Mouse (Mus musculus) heart, postnatal 36 days (tissue): ENCODE results near the gene Wfikkn2. TPM values are rescaled to one million over a fixed set of nuclear protein-coding genes. Genes with fewer than 3 reads are reported as not detected.

Source experiments
- DNase-seq, 2 experiments: peaks; one replicate each; pipeline ENCODE4 v3.0.0; 2021 to 2022
- intact Hi-C: fragments of 180-260 bp; cut with DNase I; formaldehyde crosslinking; loops from one replicate; pipeline ENCODE4 v1.15.1; 2025
- total RNA-seq, 2 experiments: library from RNA; stranded (reverse); gene quantifications; 2 replicates each; pipeline ENCODE4 v1.2.3; 2021

Gene Wfikkn2
- total RNA-seq, 2 experiments from 2014 or later = 4.0 to 4.2 TPM

DNA sequence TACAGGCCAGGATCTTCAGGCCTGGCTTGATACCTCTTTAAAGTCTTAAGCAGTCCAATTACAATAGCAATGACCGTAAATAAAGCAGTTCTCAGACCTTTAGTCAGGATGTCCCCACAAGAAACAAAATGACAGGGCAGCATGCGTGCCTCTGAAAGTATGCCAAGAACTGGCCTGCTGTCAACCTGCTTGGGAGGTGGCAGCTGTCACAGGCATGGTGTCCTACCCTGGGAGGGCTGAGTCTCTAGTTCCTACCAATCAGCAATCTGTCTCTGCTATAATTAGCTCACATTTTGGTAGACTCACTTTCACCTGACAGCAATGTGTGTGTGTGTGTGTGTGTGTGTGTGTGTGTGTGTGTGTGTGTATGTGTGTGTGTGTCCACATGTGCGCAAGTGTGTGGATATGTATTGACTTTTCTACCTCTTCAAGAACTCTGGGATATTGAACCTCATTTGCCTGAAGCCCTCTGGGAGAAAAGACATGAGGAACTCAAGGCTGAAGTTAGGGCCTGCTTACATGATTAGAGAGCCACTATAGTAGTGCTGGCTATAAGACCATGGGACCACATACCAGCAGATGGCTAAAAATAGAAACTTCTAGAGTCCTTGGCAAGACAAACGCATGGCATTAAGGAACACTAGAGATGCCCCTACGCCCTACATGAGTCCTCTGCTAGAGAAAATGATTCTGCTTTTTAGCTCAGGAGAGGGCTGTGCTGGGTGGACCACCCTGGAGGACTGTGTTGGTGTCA, 16.4 kb downstream of the Wfikkn2 start:
- DNase-seq = peak; percentile 51 to 52
- intact Hi-C loops = loop anchor here (1.0 kb wide), 1 partner anchor 95 kb away; no protein-coding TSS in a partner anchor

DNA sequence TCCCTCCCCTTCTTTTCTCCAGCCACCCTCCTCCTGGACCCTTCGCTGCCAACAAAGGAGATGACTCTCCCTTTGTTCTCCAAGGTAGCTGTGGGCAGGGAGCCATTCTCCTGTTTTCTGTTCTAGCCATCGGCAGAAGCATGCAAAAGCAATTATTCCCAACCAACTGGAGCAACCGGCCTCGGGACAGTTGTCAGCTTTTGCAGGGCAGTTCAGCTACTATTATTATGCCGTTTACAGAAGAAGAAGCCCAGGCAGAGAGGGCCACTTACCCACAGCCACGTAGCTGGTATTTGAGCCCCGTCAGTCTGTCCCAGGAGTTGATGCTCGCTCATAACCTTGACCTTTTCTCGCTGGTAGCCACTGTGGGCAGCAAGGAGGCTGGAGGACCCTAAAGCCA, 17.4 kb downstream of the Wfikkn2 start:
- DNase-seq = no peak
- intact Hi-C loops = no loop called here

DNA sequence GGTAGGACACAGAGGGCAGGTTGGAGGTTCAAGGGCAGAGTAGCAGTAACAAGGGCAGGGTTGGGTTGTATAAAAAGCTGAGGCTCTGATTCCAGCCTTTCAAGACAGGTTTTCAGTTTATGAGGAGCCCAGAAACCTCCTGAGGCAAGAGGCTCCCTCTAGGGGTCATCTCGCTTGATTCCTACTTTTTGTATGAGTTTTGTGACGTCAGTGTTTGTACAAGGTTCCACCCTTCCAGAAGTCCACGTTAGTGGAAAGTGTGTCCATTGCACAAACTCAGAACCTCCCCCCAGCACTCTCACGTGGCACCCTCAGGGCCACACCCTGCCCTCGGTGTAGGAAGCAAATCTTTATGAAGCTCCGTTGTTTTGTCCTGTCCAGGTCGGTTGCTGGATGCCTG, 19.8 kb downstream of the Wfikkn2 start:
- peak; percentile 40 to 46 for DNase-seq
- intact Hi-C loops = loop anchor here (1.0 kb wide), 1 partner anchor 96 kb away; no protein-coding TSS in a partner anchor

DNA sequence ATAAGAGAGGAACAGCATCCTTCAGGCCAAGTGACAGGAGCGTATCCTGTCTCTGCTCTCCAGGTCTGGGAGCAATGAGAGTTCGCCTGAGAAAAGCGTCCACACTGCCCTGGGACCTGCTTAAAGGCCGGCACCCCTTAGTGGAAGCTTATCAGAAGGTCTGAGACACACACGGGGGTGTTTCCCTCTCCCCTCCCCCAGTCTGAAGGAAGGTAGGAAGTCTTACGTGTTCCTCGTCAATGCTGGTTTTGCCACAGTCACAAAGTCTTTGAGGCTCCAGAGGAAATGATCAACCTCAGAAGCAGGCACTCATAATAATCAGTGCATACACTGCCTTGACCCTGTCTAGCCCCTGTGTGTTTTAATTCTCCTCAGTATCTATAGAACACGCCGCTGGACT, 22.3 kb downstream of the Wfikkn2 start:
- intact Hi-C loops = no loop called here

GRCm38 (mm10) chr11:94221257-94221656, 24.5 kb downstream of the Wfikkn2 start:
- intact Hi-C loops = no loop called here
- no peak for DNase-seq

More for the DNA sequence above, 22.3 kb downstream of the Wfikkn2 start:
- no peak for DNase-seq

DNA sequence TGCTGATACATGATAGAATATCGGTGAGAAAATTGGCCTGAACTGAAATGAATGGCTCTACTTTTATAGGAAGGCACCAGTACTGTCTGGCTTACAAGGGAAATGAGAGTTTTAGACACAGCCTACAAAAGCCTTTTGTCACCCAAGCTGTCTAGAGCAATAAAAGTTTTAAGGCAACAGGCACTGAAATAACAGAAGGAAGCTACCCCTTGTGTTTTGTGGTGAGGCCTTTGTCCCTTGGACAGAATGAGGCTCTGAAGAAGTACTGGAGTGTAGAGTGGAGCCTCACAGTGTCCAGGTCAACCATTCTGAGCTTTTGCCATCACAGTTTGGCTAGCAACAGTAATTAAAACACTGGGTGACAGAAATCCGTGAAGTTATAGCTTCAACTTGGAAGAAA, 29.6 kb downstream of the Wfikkn2 start:
- intact Hi-C loops = loop anchor here (10.0 kb wide), 2 partner anchors 221 to 251 kb away; partner anchors contain the start of genes Gm20390, Nme1 and Spag9

DNA sequence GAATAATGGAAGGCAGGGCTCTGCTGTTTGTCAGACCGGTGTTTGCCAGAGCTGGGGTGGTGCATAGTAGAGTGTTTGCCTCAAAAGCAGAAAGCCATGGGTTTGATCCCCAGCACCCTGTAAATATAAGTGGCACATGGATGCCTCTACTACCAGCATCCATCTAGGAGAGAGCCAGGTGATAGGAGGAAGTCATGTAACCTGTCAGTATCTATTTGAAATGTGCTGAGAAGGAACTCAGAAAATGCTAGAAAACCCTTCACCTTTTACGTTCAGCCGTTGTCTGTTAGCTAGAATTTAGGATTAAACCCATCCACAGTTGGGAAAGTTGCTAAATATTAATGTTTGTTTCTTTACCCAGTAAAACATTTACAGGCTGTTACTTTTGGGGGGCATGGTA, 30.2 kb downstream of the Wfikkn2 start:
- intact Hi-C loops = loop anchor here (10.0 kb wide), 2 partner anchors 221 to 251 kb away; partner anchors contain the start of genes Gm20390, Nme1 and Spag9
- no peak for DNase-seq

More for the DNA sequence above, 29.6 kb downstream of the Wfikkn2 start:
- no peak for DNase-seq

DNA sequence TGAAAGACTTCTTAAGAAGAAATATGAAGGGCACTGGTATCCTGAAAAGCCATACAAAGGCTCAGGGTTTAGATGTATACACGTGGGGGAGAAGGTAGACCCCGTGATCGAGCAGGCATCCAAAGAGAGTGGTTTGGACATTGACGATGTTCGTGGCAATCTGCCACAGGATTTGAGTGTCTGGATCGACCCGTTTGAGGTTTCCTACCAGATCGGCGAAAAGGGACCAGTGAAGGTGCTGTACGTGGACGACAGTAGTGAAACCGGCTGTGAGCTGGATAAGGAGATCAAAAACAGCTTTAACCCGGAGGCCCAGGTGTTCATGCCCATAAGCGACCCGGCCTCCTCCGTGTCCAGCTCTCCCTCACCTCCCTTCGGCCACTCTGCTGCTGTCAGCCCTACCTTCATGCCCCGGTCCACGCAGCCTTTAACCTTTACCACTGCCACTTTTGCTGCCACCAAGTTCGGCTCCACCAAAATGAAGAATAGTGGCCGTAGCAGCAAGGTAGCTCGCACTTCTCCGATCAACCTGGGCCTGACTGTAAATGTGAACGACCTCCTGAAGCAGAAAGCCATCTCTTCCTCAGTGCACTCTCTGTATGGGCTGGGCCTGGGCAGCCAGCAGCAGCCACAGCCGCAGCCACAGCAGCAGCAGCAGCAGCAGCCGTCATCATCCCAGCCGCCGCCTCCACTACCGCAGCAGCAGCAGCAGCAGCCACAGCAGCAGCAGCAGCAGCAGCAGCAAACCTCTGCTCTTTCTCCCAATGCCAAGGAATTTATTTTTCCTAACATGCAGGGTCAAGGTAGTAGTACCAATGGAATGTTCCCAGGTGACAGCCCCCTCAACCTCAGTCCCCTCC, 31.8 kb downstream of the Wfikkn2 start:
- intact Hi-C loops = loop anchor here (1.0 to 10.0 kb wide), 3 partner anchors 81 to 249 kb away; partner anchors contain the start of genes Gm20390, Nme1 and Spag9
- DNase-seq = no peak

DNA sequence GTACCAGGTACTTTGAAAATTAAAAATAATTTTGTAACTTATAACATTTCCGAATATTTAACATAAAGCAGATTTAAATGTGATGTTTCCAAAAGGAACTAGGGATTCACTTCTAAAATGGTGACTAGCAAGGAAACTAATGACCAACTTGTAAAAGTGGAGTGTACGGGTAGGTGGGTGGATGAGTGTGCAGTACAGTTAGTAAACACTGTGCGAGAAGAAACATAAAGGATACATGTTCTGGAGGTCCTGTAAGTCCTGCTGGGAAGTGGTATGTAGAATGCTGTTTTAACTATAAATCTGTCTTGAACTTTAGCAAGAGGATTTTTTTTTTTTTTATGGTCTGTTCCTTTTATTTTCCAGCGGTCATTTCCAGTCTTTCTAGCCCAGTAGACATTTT, 32.8 kb downstream of the Wfikkn2 start:
- DNase-seq = no peak
- intact Hi-C loops = loop anchor here (1.0 to 10.0 kb wide), 3 partner anchors 80 to 248 kb away; partner anchors contain the start of genes Gm20390, Nme1 and Spag9

GRCm38 (mm10) chr11:94212489-94212836, 33.3 kb downstream of the Wfikkn2 start:
- intact Hi-C loops = loop anchor here (10.0 kb wide), 2 partner anchors 218 to 248 kb away; partner anchors contain the start of genes Gm20390, Nme1 and Spag9
- DNase-seq = no peak

GRCm38 (mm10) chr11:94211651-94212488, 33.9 kb downstream of the Wfikkn2 start:
- intact Hi-C loops = loop anchor here (2.0 to 10.0 kb wide), 3 partner anchors 51 to 247 kb away; partner anchors contain the start of genes Gm20390, Nme1 and Spag9
- peak; percentile 72 to 85 for DNase-seq

DNA sequence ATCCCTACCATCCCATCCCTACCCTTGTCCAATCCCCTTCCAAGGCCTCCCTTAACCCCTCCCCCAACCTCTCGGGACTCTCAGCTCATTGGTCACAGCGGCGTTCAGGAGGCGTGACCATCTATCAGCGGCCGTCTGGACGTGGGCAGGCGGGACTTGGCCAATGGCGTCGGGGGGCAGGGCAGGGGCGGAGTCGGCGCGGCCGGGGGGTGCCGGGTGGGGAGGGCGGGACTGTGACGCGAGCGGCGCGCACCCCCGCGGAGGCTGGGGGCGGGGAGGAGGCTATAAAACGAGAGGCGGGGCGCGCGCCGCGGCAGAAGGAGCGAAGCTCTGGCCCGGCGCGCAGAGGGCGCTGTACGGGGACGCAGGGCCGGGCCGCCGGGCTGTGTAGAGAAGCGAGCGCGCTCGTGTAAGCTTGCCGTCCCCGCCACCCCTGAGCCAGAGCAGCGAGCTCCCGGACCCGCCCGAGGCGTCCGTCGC, 34.6 kb downstream of the Wfikkn2 start, which contains the start of gene Tob1:
Gene Tob1, plus strand, starts transcription at position 331 of the 480 bp plus-strand sequence.
- DNase-seq = peak; percentile 95 to 96
- intact Hi-C loops = loop anchor here (2.0 to 10.0 kb wide), 3 partner anchors 50 to 246 kb away; partner anchors contain the start of genes Gm20390, Nme1 and Spag9

- peak; percentile 84 to 88 for DNase-seq
- intact Hi-C loops = loop anchor here (2.0 to 10.0 kb wide), 3 partner anchors 50 to 246 kb away; partner anchors contain the start of genes Gm20390, Nme1 and Spag9
Measured at GRCm38 (mm10) chr11:94210191-94211086, 35.4 kb downstream of the Wfikkn2 start.

- peak in 1 of 2 experiments; percentile 77 for DNase-seq
- intact Hi-C loops = loop anchor here (2.0 to 10.0 kb wide), 3 partner anchors 49 to 245 kb away; partner anchors contain the start of genes Gm20390, Nme1 and Spag9
Measured at GRCm38 (mm10) chr11:94209695-94210131, 36.1 kb downstream of the Wfikkn2 start.

DNA sequence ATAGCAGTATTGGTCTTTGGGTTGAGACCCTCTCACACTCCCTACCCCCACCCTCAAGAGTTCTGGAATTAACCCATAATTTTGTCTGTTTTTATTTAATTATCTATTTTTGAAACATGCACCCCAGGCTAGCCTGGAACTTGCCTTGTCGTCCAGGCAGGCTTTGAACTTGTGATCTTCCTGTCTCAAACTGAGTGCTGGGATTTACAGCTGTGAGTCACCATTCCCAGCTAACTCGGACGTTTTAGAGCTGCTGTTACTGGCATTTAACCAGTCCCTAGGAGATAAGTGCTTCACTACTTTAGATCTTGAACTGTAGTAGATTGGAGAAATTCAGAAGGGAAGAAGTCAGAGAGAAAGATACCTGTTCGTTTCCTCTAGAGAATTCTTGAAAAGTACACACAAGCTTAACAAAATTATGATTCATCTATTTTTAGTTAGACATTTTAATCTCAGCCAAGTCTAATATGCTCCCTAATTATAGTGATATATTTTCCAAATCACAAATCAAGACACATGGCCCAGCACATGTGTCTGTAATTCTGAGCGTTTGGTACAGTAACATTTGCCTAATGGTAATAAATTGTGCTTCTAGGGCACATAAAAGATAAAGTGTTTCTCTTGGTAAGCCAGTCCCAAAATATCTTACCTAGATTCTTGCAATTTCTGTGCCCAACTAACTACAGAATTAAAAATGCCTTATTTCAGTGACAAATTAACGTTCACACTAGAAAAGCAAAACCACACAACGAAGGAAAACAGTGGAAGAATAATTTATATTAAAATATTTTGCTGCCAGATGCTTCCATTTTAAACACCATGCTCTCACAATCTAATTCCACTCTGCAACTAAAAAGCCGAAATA, 36.8 kb downstream of the Wfikkn2 start:
- no peak for DNase-seq
- intact Hi-C loops = no loop called here

GRCm38 (mm10) chr11:94206398-94207114, 39.2 kb downstream of the Wfikkn2 start:
- intact Hi-C loops = no loop called here
- DNase-seq = no peak

GRCm38 (mm10) chr11:94203066-94203465, 42.7 kb downstream of the Wfikkn2 start:
- intact Hi-C loops = no loop called here
- DNase-seq = no peak
